Mouse (Mus musculus): Measurements from ENCODE around the gene Gipc3. TPM values are rescaled to one million over a fixed set of nuclear protein-coding genes. Genes with fewer than 3 reads are reported as not detected.

Gene Gipc3
- polyA plus RNA-seq, 1 experiment from 2014 or later, result not detected

- WGBS, result 81% methylated on average over 7 of the region's 7 CpGs
- H3K4me1 ChIP-seq, result peaks cover 37% of the 10 kb centered on the region
Observed at GRCm38 (mm10) chr10:81303761-81304160, 39.3 kb downstream of the Gipc3 start.

GRCm38 (mm10) chr10:81303258-81303657 is 39.8 kb downstream of the Gipc3 start:
- Histone ChIP-seq H3K4me2 (no peak overlapping the region), H3K27ac (replicated peaks) (no peak overlapping the region), H3K9me3 (replicated peaks) (no peaks in the 10 kb centered on the region), H3K27me3 (replicated peaks) (no peaks in the 10 kb centered on the region), H3K9ac (replicated peaks) (no peak overlapping the region), H3K4me1 (peaks cover 37% of the 10 kb centered on the region), H3K4me3 (replicated peaks) (no peak overlapping the region), H3K36me3 (peaks cover 28% of the 10 kb centered on the region)
- 75% methylated on average over 10 of the region's 10 CpGs for WGBS
- no peak for ATAC-seq (ENCODE audit: low FRiP score)

More at GRCm38 (mm10) chr10:81303761-81304160, 39.3 kb downstream of the Gipc3 start:
- Histone ChIP-seq H3K9me3 (replicated peaks) (no peaks in the 10 kb centered on the region), H3K4me3 (replicated peaks) (no peak overlapping the region), H3K4me2 (no peak overlapping the region), H3K27ac (replicated peaks) (no peak overlapping the region), H3K36me3 (peaks cover 32% of the 10 kb centered on the region), H3K9ac (replicated peaks) (no peak overlapping the region), H3K27me3 (replicated peaks) (no peaks in the 10 kb centered on the region)
- ATAC-seq (ENCODE audit: low FRiP score), result no peak

- no peaks in the 10 kb centered on the region for H3K9me3 ChIP-seq (replicated peaks)
- no peak overlapping the region for H3K4me2 ChIP-seq
- 71% methylated on average over 14 of the region's 14 CpGs for WGBS
- H3K4me1 ChIP-seq, result peaks cover 37% of the 10 kb centered on the region
- ATAC-seq (ENCODE audit: low FRiP score), result no peak
- no peak overlapping the region for H3K9ac ChIP-seq (replicated peaks)
- no peak overlapping the region for H3K27ac ChIP-seq (replicated peaks)
- no peak overlapping the region for H3K4me3 ChIP-seq (replicated peaks)
- H3K27me3 ChIP-seq (replicated peaks), result no peaks in the 10 kb centered on the region
- H3K36me3 ChIP-seq, result peaks cover 23% of the 10 kb centered on the region
Observed at GRCm38 (mm10) chr10:81302781-81303218, 40.3 kb downstream of the Gipc3 start.

- no peak for ATAC-seq (ENCODE audit: low FRiP score)
- Histone ChIP-seq H3K9me3 (replicated peaks) (no peaks in the 10 kb centered on the region), H3K4me1 (peaks cover 42% of the 10 kb centered on the region), H3K9ac (replicated peaks) (no peak overlapping the region), H3K4me3 (replicated peaks) (no peak overlapping the region), H3K27ac (replicated peaks) (no peak overlapping the region), H3K36me3 (peaks cover 18% of the 10 kb centered on the region), H3K4me2 (no peak overlapping the region), H3K27me3 (replicated peaks) (no peaks in the 10 kb centered on the region)
- 52% methylated on average over 4 of the region's 4 CpGs for WGBS
Observed at GRCm38 (mm10) chr10:81302288-81302687, 40.8 kb downstream of the Gipc3 start.

- Histone ChIP-seq H3K9me3 (replicated peaks) (no peaks in the 10 kb centered on the region), H3K4me3 (replicated peaks) (no peak overlapping the region)
Observed at GRCm38 (mm10) chr10:81301321-81301720, 41.7 kb downstream of the Gipc3 start.

GRCm38 (mm10) chr10:81300352-81300907 is 42.6 kb downstream of the Gipc3 start:
- no peak overlapping the region for H3K9ac ChIP-seq (replicated peaks)

More at GRCm38 (mm10) chr10:81301321-81301720, 41.7 kb downstream of the Gipc3 start:
- no peak for ATAC-seq (ENCODE audit: low FRiP score)
- H3K9ac ChIP-seq (replicated peaks), result no peak overlapping the region
- peaks cover 43% of the 10 kb centered on the region for H3K4me1 ChIP-seq
- H3K27ac ChIP-seq (replicated peaks), result no peak overlapping the region
- no peaks in the 10 kb centered on the region for H3K27me3 ChIP-seq (replicated peaks)
- WGBS, result 81% methylated on average over 9 of the region's 9 CpGs
- H3K4me2 ChIP-seq, result no peak overlapping the region
- H3K36me3 ChIP-seq, result peaks cover 8% of the 10 kb centered on the region

GRCm38 (mm10) chr10:81299585-81300351 is 43.3 kb downstream of the Gipc3 start:
- H3K36me3 ChIP-seq, result no peaks in the 10 kb centered on the region
- no peaks in the 10 kb centered on the region for H3K27me3 ChIP-seq (replicated peaks)
- H3K4me2 ChIP-seq, result no peak overlapping the region
- no peak for ATAC-seq (ENCODE audit: low FRiP score)
- 91% methylated on average over 14 of the region's 14 CpGs for WGBS
- no peak overlapping the region for H3K4me3 ChIP-seq (replicated peaks)
- H3K4me1 ChIP-seq, result peaks cover 58% of the 10 kb centered on the region
- no peaks in the 10 kb centered on the region for H3K9me3 ChIP-seq (replicated peaks)
- 0 out of 2 replicates have a peak overlapping the region, but pooled peaks have one; percentile 3 for H3K9ac ChIP-seq (replicated peaks)
- H3K27ac ChIP-seq (replicated peaks), result no peak overlapping the region

More at GRCm38 (mm10) chr10:81300352-81300907, 42.6 kb downstream of the Gipc3 start:
- H3K4me1 ChIP-seq, result peaks cover 52% of the 10 kb centered on the region
- no peak for ATAC-seq (ENCODE audit: low FRiP score)
- WGBS, result 81% methylated on average over 9 of the region's 9 CpGs
- H3K4me3 ChIP-seq (replicated peaks), result no peak overlapping the region
- no peaks in the 10 kb centered on the region for H3K27me3 ChIP-seq (replicated peaks)
- no peaks in the 10 kb centered on the region for H3K36me3 ChIP-seq
- no peak overlapping the region for H3K27ac ChIP-seq (replicated peaks)
- H3K9me3 ChIP-seq (replicated peaks), result no peaks in the 10 kb centered on the region
- no peak overlapping the region for H3K4me2 ChIP-seq

GRCm38 (mm10) chr10:81298369-81299100 is 44.5 kb downstream of the Gipc3 start:
- Histone ChIP-seq H3K9ac (replicated peaks) (no peak overlapping the region), H3K4me1 (peaks cover 61% of the 10 kb centered on the region), H3K27me3 (replicated peaks) (no peaks in the 10 kb centered on the region), H3K4me2 (no peak overlapping the region), H3K4me3 (replicated peaks) (no peak overlapping the region), H3K27ac (replicated peaks) (no peak overlapping the region), H3K36me3 (no peaks in the 10 kb centered on the region), H3K9me3 (replicated peaks) (no peaks in the 10 kb centered on the region)
- WGBS, result 92% methylated on average over 17 of the region's 17 CpGs
- ATAC-seq (ENCODE audit: low FRiP score), result no peak

- 0 out of 2 replicates have a peak overlapping the region, but pooled peaks have one; percentile 23 for H3K27ac ChIP-seq (replicated peaks)
- H3K36me3 ChIP-seq, result no peaks in the 10 kb centered on the region
- no peak overlapping the region for H3K4me3 ChIP-seq (replicated peaks)
- no peaks in the 10 kb centered on the region for H3K9me3 ChIP-seq (replicated peaks)
- no peak overlapping the region for H3K4me2 ChIP-seq
- no peaks in the 10 kb centered on the region for H3K27me3 ChIP-seq (replicated peaks)
- no peak for ATAC-seq (ENCODE audit: low FRiP score)
- H3K9ac ChIP-seq (replicated peaks), result no peak overlapping the region
- WGBS, result 72% methylated on average over 10 of the region's 10 CpGs
- H3K4me1 ChIP-seq, result peaks cover 56% of the 10 kb centered on the region
Observed at GRCm38 (mm10) chr10:81297845-81298244, 45.2 kb downstream of the Gipc3 start.

- WGBS, result 85% methylated on average over 6 of the region's 6 CpGs
- Histone ChIP-seq H3K36me3 (no peaks in the 10 kb centered on the region), H3K27ac (replicated peaks) (0 out of 2 replicates have a peak overlapping the region, but pooled peaks have one; percentile 23), H3K9ac (replicated peaks) (no peak overlapping the region), H3K27me3 (replicated peaks) (no peaks in the 10 kb centered on the region), H3K9me3 (replicated peaks) (no peaks in the 10 kb centered on the region), H3K4me2 (no peak overlapping the region), H3K4me1 (peaks cover 50% of the 10 kb centered on the region), H3K4me3 (replicated peaks) (no peak overlapping the region)
- no peak for ATAC-seq (ENCODE audit: low FRiP score)
Observed at GRCm38 (mm10) chr10:81297246-81297645, 45.8 kb downstream of the Gipc3 start.

- Histone ChIP-seq H3K27ac (replicated peaks) (no peak overlapping the region), H3K27me3 (replicated peaks) (peaks cover 13% of the 10 kb centered on the region), H3K9me3 (replicated peaks) (no peaks in the 10 kb centered on the region), H3K36me3 (no peaks in the 10 kb centered on the region), H3K4me1 (peaks cover 47% of the 10 kb centered on the region), H3K9ac (replicated peaks) (0 out of 2 replicates have a peak overlapping the region, but pooled peaks have one; percentile 91), H3K4me2 (peak overlapping the region; percentile 95), H3K4me3 (replicated peaks) (no peak overlapping the region)
- 98% methylated on average over 6 of the region's 6 CpGs for WGBS
- ATAC-seq (ENCODE audit: low FRiP score), result no peak
Observed at GRCm38 (mm10) chr10:81295185-81295584, 47.9 kb downstream of the Gipc3 start.
